Mouse (Mus musculus): ENCODE measurements around the gene B3gnt5. TPM values are rescaled to one million over a fixed set of nuclear protein-coding genes. Genes with fewer than 3 reads are reported as not detected.

The B3gnt5 gene
- polyA plus RNA-seq, 1 experiment from 2014 or later = 2.8 TPM

DNA sequence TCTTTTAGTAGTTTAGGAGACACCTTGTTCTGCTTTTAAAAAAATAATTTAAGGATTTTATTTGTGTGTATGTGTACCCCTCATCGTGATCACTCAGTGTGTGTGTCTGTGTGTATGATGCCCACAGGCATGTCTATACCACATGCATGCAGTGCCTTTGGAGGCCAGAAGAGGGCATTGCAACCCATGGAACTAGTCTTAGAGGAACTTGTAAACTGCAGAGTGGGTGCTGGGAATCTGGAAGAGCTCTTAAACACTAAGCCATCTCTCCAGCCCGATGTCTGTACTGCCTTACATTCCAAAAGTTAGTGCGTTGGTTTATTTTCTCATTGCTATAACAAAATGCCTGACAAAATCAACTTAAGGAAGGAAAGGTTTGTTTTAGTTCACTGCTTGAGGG, 6.1 kb downstream of the B3gnt5 start:
- no peak for ATAC-seq
- Histone ChIP-seq H3K4me2 (replicated peaks; ENCODE audit: low read depth) (no peak overlapping the region), H3K36me3 (ENCODE audit: control insufficient read depth, insufficient read depth) (no peaks in the 10 kb centered on the region), H3K27ac (ENCODE audit: low read depth, low read length) (no peak overlapping the region), H3K9me3 (ENCODE audit: control insufficient read depth) (no peaks in the 10 kb centered on the region), H3K4me1 (replicated peaks; ENCODE audit: control insufficient read depth, insufficient read depth, low read length) (no peaks in the 10 kb centered on the region), H3K27me3 (replicated peaks; ENCODE audit: control insufficient read depth, insufficient read depth, low read length) (no peaks in the 10 kb centered on the region), H3K4me3 (ENCODE audit: low read depth, low read length) (no peak overlapping the region), H3K9ac (ENCODE audit: low read depth, low read length) (no peak overlapping the region)
- TF ChIP-seq CTCF (IDR thresholded peaks at IDR 0.05; ENCODE audit: low read depth) = peak; percentile 36
- WGBS = 96% methylated on average over 3 of the region's 3 CpGs

DNA sequence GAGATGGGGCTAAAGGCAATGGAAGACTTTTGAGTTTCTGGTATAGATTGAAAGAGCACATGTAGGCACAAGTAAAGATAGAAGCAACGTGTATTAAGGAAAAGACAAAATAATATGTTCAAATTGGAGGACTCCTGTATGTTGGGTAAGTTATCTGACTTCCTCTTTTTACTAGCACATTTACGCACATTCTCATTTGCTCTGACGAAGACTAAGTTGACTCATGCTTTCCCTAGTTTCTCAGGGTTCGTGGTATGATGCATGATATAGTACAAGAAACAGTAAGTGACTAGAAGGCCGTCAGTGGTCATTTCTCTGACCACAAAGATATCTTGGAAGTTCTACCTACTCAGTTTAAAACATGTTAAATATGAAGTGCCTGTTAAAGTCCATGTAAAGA, 8.0 kb downstream of the B3gnt5 start:
- ATAC-seq = no peak
- TF ChIP-seq CTCF (IDR thresholded peaks at IDR 0.05; ENCODE audit: low read depth) = no peak
- H3K27me3 ChIP-seq (replicated peaks; ENCODE audit: control insufficient read depth, insufficient read depth, low read length) = no peaks in the 10 kb centered on the region

DNA sequence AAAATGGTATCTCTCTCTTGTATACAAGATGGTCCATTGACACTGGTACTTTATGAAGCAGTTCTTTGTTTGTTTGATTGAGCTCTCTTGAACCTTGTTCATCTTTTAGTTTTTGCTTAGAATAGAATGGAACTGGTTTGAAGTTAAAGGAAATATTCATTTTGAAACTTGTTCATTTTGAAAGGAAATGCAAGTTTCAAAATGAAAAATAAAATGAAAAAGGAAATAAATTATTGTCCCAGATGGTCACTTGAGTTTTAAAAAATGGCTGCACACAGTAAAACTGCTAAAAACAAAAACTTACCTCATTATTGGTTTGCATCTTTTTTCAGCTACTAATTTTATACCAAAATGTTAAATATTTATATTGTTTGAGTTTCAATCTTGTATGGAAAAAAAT, 12.0 kb downstream of the B3gnt5 start:
- Histone ChIP-seq H3K9me3 (ENCODE audit: control insufficient read depth) (no peaks in the 10 kb centered on the region), H3K4me2 (replicated peaks; ENCODE audit: low read depth) (no peak overlapping the region), H3K27me3 (replicated peaks; ENCODE audit: control insufficient read depth, insufficient read depth, low read length) (no peaks in the 10 kb centered on the region), H3K9ac (ENCODE audit: low read depth, low read length) (no peak overlapping the region), H3K4me1 (replicated peaks; ENCODE audit: control insufficient read depth, insufficient read depth, low read length) (no peaks in the 10 kb centered on the region), H3K4me3 (ENCODE audit: low read depth, low read length) (no peak overlapping the region), H3K36me3 (ENCODE audit: control insufficient read depth, insufficient read depth) (no peaks in the 10 kb centered on the region), H3K27ac (ENCODE audit: low read depth, low read length) (no peak overlapping the region)
- ATAC-seq = no peak
- no peak for TF ChIP-seq CTCF (IDR thresholded peaks at IDR 0.05; ENCODE audit: low read depth)

More for the DNA sequence above, 8.0 kb downstream of the B3gnt5 start:
- Histone ChIP-seq H3K9ac (ENCODE audit: low read depth, low read length) (no peak overlapping the region), H3K36me3 (ENCODE audit: control insufficient read depth, insufficient read depth) (no peaks in the 10 kb centered on the region), H3K27ac (ENCODE audit: low read depth, low read length) (no peak overlapping the region), H3K4me1 (replicated peaks; ENCODE audit: control insufficient read depth, insufficient read depth, low read length) (no peaks in the 10 kb centered on the region), H3K4me3 (ENCODE audit: low read depth, low read length) (no peak overlapping the region), H3K4me2 (replicated peaks; ENCODE audit: low read depth) (no peak overlapping the region), H3K9me3 (ENCODE audit: control insufficient read depth) (no peaks in the 10 kb centered on the region)
- 91% methylated on average over 5 of the region's 5 CpGs for WGBS

DNA sequence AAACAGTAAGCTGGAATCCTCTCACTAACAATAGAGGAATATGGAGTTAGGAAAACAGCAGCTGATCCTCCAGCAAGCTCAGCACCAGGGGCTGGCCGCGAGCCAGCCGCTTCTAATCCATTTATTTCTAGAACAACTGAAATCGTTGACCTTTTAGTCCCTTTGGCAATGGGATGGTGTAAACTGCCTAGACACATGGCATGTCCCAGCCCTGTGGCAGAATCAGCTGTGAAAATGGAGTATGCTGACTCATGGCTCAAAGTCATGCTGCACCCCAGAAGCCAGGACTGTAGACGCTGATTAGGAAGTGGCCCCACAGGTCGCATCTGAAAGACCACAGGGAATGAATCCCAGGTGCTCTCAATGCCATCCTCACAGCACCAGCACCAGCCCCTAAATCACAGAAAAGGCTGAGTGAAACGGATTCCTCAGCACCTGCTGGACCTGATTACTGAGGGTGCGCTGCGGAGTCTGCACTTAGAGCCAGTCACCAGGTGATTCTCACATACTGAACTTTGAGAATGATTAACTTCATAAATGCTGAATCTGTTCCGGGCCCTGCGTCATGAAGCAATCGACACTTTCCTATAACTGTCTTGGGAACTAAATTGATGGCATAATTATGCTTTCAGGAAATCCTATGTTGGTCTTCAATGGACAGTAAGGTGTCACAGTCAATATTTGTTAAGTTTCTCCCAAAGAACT, 26.5 kb downstream of the B3gnt5 start:
- Histone ChIP-seq H3K4me1 (replicated peaks; ENCODE audit: control insufficient read depth, insufficient read depth, low read length) (no peaks in the 10 kb centered on the region), H3K27me3 (replicated peaks; ENCODE audit: control insufficient read depth, insufficient read depth, low read length) (no peaks in the 10 kb centered on the region), H3K36me3 (ENCODE audit: control insufficient read depth, insufficient read depth) (no peaks in the 10 kb centered on the region), H3K4me2 (replicated peaks; ENCODE audit: low read depth) (peak overlapping the region; percentile 55), H3K9me3 (ENCODE audit: control insufficient read depth) (no peaks in the 10 kb centered on the region), H3K9ac (ENCODE audit: low read depth, low read length) (no peak overlapping the region), H3K4me3 (ENCODE audit: low read depth, low read length) (no peak overlapping the region), H3K27ac (ENCODE audit: low read depth, low read length) (no peak overlapping the region)
- TF ChIP-seq CTCF (IDR thresholded peaks at IDR 0.05; ENCODE audit: low read depth) = no peak
- ATAC-seq = peak; percentile 91
- WGBS = 48% methylated on average over 12 of the region's 12 CpGs

DNA sequence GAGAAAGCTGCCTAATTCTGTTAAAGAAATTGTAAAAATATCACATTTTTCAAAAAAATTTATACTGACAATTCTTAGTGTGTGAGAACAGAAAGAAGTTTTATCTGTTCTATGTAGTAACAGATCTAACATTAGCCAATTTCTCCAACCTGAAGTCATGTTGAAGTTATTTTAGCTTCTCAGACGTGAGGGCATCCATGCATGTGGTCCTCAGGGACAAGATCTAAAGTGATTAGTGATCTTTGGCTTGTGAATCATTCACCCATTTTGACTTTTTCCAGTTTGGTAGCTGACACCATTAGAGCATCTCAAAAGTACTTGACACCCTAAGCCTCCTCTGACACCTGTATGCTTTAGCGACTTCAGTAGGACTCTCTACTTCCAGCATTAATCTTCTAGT, 29.9 kb downstream of the B3gnt5 start:
- Histone ChIP-seq H3K4me3 (ENCODE audit: low read depth, low read length) (no peak overlapping the region), H3K27me3 (replicated peaks; ENCODE audit: control insufficient read depth, insufficient read depth, low read length) (no peaks in the 10 kb centered on the region), H3K9ac (ENCODE audit: low read depth, low read length) (no peak overlapping the region), H3K9me3 (ENCODE audit: control insufficient read depth) (no peaks in the 10 kb centered on the region), H3K36me3 (ENCODE audit: control insufficient read depth, insufficient read depth) (no peaks in the 10 kb centered on the region), H3K27ac (ENCODE audit: low read depth, low read length) (no peak overlapping the region), H3K4me2 (replicated peaks; ENCODE audit: low read depth) (no peak overlapping the region), H3K4me1 (replicated peaks; ENCODE audit: control insufficient read depth, insufficient read depth, low read length) (no peaks in the 10 kb centered on the region)
- 85% methylated on average over 2 of the region's 2 CpGs for WGBS
- no peak for TF ChIP-seq CTCF (IDR thresholded peaks at IDR 0.05; ENCODE audit: low read depth)
- ATAC-seq = no peak

DNA sequence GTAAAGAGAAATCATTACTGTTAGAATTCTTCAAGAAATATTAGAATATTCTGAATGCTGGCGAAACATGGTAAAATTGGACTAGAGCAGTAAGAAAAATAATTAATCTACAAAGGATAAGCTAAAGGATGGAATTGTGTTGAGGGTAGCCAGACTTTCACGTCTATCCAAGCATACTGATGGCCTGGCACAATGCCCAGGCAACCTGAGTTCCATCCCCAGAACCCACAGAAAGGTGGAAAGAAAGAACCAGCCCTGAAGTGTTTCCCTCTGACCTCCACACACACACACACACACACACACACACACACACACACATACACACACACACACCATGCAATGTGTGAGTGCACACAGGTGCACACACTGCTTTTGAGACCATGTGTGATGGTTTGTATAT, 58.8 kb downstream of the B3gnt5 start:
- Histone ChIP-seq H3K27ac (ENCODE audit: low read depth, low read length) (no peak overlapping the region), H3K4me3 (ENCODE audit: low read depth, low read length) (no peak overlapping the region), H3K4me2 (replicated peaks; ENCODE audit: low read depth) (no peak overlapping the region), H3K27me3 (replicated peaks; ENCODE audit: control insufficient read depth, insufficient read depth, low read length) (no peaks in the 10 kb centered on the region), H3K9ac (ENCODE audit: low read depth, low read length) (no peak overlapping the region), H3K9me3 (ENCODE audit: control insufficient read depth) (no peaks in the 10 kb centered on the region), H3K4me1 (replicated peaks; ENCODE audit: control insufficient read depth, insufficient read depth, low read length) (no peaks in the 10 kb centered on the region), H3K36me3 (ENCODE audit: control insufficient read depth, insufficient read depth) (no peaks in the 10 kb centered on the region)
- no peak for TF ChIP-seq CTCF (IDR thresholded peaks at IDR 0.05; ENCODE audit: low read depth)
- no peak for ATAC-seq
- 73% methylated on average over 2 of the region's 2 CpGs for WGBS

Other genes with a start within 250 kb of the B3gnt5 start
- not detected in 2 replicates for gene Olfr167, start 237.9 kb upstream of the B3gnt5 start, polyA plus RNA-seq (2015; fragmentation: Nextera tagmentation; extraction: Ambion mirVana)
- gene Olfr168, start 224.7 kb upstream of the B3gnt5 start, polyA plus RNA-seq (2015; fragmentation: Nextera tagmentation; extraction: Ambion mirVana) = not detected in 2 replicates
- gene Olfr169, start 188.4 kb upstream of the B3gnt5 start, polyA plus RNA-seq (2015; fragmentation: Nextera tagmentation; extraction: Ambion mirVana) = not detected in 2 replicates
- gene Olfr170, start 148.3 kb upstream of the B3gnt5 start, polyA plus RNA-seq (2015; fragmentation: Nextera tagmentation; extraction: Ambion mirVana) = not detected in 2 replicates
- gene Olfr171, start 130.3 kb upstream of the B3gnt5 start, polyA plus RNA-seq (2015; fragmentation: Nextera tagmentation; extraction: Ambion mirVana) = not detected in 2 replicates
- not detected in 2 replicates for gene Lamp3, start 53.8 kb upstream of the B3gnt5 start, polyA plus RNA-seq (2015; fragmentation: Nextera tagmentation; extraction: Ambion mirVana)
- 2.6 and 3.0 TPM in 2 replicates for gene Klhl6, start 222.8 kb downstream of the B3gnt5 start, polyA plus RNA-seq (2015; fragmentation: Nextera tagmentation; extraction: Ambion mirVana)